In genomic region chr16:77675885-77676597, GRCm38 (mm10) we compare ENCODE assay signal across 15 mouse cellular contexts.
DNase-seq lines count a peak whose midpoint lies in the region; ATAC-seq lines count a peak whose summit lies in the region.
"Had no signal": no experiment of that assay in that cellular context is flagged by ENCODE, and none has a peak within 500 bp of the region (broad histone marks: within the 10 kb centered on the region; RNA-seq: fewer than 3 reads in every experiment).

No protein-coding gene starts in this region.

- no peak overlapping the region for H3K9ac ChIP-seq in forebrain, embryonic 15.5 days (replicated peaks)
- no peak overlapping the region for H3K9ac ChIP-seq in neural tube, embryonic 12.5 days
- H3K9ac ChIP-seq in intestine, embryonic 15.5 days: no peak overlapping the region
- H3K9ac ChIP-seq: liver, embryonic 13.5 days had no signal

- peaks cover 20% of the 10 kb centered on the region for H3K4me1 ChIP-seq in forebrain, embryonic 15.5 days
- no peaks in the 10 kb centered on the region for H3K4me1 ChIP-seq in neural tube, embryonic 12.5 days
- no peaks in the 10 kb centered on the region for H3K4me1 ChIP-seq in intestine, embryonic 15.5 days (replicated peaks)
- H3K4me1 ChIP-seq: liver, embryonic 13.5 days had no signal

- no peak overlapping the region for H3K4me2 ChIP-seq in forebrain, embryonic 15.5 days (replicated peaks)
- H3K4me2 ChIP-seq in neural tube, embryonic 12.5 days (replicated peaks): no peak overlapping the region
- H3K4me2 ChIP-seq in intestine, embryonic 15.5 days (replicated peaks): no peak overlapping the region
- H3K4me2 ChIP-seq: liver, embryonic 13.5 days had no signal

- no peaks in the 10 kb centered on the region for H3K9me3 ChIP-seq in forebrain, embryonic 15.5 days
- H3K9me3 ChIP-seq in neural tube, embryonic 12.5 days: no peaks in the 10 kb centered on the region
- H3K9me3 ChIP-seq in intestine, embryonic 15.5 days: no peaks in the 10 kb centered on the region
- H3K9me3 ChIP-seq: embryonic facial prominence, embryonic 10.5 days; liver, embryonic 13.5 days had no signal

- no peaks in the 10 kb centered on the region for H3K27me3 ChIP-seq in forebrain, embryonic 15.5 days
- H3K27me3 ChIP-seq in neural tube, embryonic 12.5 days (replicated peaks): no peaks in the 10 kb centered on the region
- no peaks in the 10 kb centered on the region for H3K27me3 ChIP-seq in intestine, embryonic 15.5 days (replicated peaks)
- H3K27me3 ChIP-seq: liver, embryonic 13.5 days had no signal

- peaks cover 11% of the 10 kb centered on the region; the same call in 1 of the 2 replicates for H3K36me3 ChIP-seq in forebrain, embryonic 15.5 days
- peaks cover 7% of the 10 kb centered on the region; the same call in 1 of the 2 replicates for H3K36me3 ChIP-seq in neural tube, embryonic 12.5 days
- H3K36me3 ChIP-seq in intestine, embryonic 15.5 days: no peaks in the 10 kb centered on the region
- H3K36me3 ChIP-seq: embryonic facial prominence, embryonic 10.5 days; liver, embryonic 13.5 days had no signal

- no peak overlapping the region for H3K4me3 ChIP-seq in forebrain, embryonic 15.5 days
- H3K4me3 ChIP-seq in neural tube, embryonic 12.5 days: no peak overlapping the region
- H3K4me3 ChIP-seq in intestine, embryonic 15.5 days (replicated peaks): no peak overlapping the region
- H3K4me3 ChIP-seq: embryonic facial prominence, embryonic 10.5 days; liver, embryonic 13.5 days had no signal

- ATAC-seq in forebrain, embryonic 15.5 days (replicated peaks): 0 out of 2 replicates have a peak, but pooled peaks have one; percentile 16
- peak; percentile 82 for ATAC-seq in neural tube, embryonic 12.5 days (ENCODE audit: low FRiP score, low read depth)
- ATAC-seq in intestine, embryonic 15.5 days: no peak
- ATAC-seq: lung, postnatal 0 days had no signal

- DNase-seq in heart, adult 11 months: peak; percentile 36
- no peak for DNase-seq in heart, postnatal 4 days
- peak; percentile 46 for DNase-seq in hindlimb bud, embryonic 11.5 days (ENCODE audit: extremely low spot score, low read depth, low spot score)
- no peak for DNase-seq in cerebellum, adult 8-10 months
- DNase-seq in cerebellum, postnatal 25 days: no peak
- DNase-seq: cerebellum, adult 9-10 months; heart, postnatal 14 days; liver, embryonic 13.5 days; right cerebral cortex, postnatal 4 days; thymus, postnatal 14 days had no signal

- H3K27ac ChIP-seq in forebrain, embryonic 15.5 days (replicated peaks): peak overlapping the region; percentile 65
- peak overlapping the region; percentile 37; the same call in 1 of the 2 replicates for H3K27ac ChIP-seq in neural tube, embryonic 12.5 days
- no peak overlapping the region for H3K27ac ChIP-seq in intestine, embryonic 15.5 days
- H3K27ac ChIP-seq: embryonic facial prominence, embryonic 10.5 days; liver, embryonic 13.5 days had no signal

- WGBS in forebrain, embryonic 15.5 days: 30% methylated on average over 6 of the region's 6 CpGs
- WGBS in neural tube, embryonic 12.5 days: 41% methylated on average over 6 of the region's 6 CpGs
- 73% methylated on average over 6 of the region's 6 CpGs for WGBS in intestine, embryonic 15.5 days

Comparison
In these comparisons a context has a peak if more than half of its experiments do, and no peak if none do; other contexts are left out.
1. DNase-seq: peak in heart, adult 11 months (single experiment) and hindlimb bud, embryonic 11.5 days (single experiment); none in heart, postnatal 4 days (single experiment), cerebellum, adult 8-10 months (single experiment) and cerebellum, postnatal 25 days (0 of 2).